Mouse (Mus musculus) skeletal muscle tissue, postnatal 0 days (tissue): Measurements from ENCODE around the gene Tmem123. TPM values are rescaled to one million over a fixed set of nuclear protein-coding genes. Genes with fewer than 3 reads are reported as not detected.

ENCODE experiments used
- microRNA-seq, 2 experiments: library from miRNA; unstranded; fragments of <30 nt; microRNA quantifications; one replicate each; pipeline ENCODE4; 2016
- polyA plus RNA-seq: library from polyadenylated mRNA; unstranded; fragments of >200 nt; fragmentation: Nextera tagmentation; extraction: Ambion mirVana; gene quantifications from 2 replicates; pipeline ENCODE4 v1.2.1, GENCODE M21; 2015

The Tmem123 gene
- 57.7 and 62.2 TPM in 2 replicates for polyA plus RNA-seq

DNA sequence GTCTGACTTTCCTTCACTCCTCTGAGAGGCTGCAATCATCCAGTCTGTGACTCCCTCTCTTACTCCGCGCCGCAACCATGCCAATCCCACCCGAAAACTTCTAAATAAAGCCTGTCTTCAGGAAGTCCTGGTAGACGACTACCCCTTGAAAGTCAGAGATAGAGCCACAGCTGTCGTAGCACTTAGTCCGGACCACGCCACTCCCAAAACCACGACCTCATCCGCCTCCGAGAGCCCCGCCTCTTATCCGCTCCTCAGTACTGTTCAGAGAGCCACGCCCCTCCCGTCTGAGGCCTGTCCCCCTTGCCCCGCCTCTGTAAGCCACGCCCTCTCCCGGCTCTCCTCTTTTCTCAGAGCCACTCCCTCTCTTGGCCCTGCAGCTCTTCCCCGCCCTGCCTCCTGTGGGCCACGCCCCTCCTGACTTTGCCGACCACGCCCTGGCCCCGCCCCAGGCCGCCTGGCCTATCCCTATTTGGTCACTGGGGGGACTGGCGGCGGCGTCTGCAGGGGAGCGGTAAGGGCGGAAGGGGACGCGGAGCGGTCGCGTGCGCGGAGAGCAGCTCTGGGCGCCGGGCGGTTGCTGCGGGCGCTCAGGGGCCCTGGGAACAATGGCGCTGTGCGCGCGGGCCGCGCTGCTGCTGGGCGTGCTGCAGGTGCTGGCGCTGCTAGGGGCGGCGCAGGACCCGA, at the start of gene Tmem123:
Tmem123 (plus strand) TSS at position 428 of the 687 bp plus-strand sequence.

DNA sequence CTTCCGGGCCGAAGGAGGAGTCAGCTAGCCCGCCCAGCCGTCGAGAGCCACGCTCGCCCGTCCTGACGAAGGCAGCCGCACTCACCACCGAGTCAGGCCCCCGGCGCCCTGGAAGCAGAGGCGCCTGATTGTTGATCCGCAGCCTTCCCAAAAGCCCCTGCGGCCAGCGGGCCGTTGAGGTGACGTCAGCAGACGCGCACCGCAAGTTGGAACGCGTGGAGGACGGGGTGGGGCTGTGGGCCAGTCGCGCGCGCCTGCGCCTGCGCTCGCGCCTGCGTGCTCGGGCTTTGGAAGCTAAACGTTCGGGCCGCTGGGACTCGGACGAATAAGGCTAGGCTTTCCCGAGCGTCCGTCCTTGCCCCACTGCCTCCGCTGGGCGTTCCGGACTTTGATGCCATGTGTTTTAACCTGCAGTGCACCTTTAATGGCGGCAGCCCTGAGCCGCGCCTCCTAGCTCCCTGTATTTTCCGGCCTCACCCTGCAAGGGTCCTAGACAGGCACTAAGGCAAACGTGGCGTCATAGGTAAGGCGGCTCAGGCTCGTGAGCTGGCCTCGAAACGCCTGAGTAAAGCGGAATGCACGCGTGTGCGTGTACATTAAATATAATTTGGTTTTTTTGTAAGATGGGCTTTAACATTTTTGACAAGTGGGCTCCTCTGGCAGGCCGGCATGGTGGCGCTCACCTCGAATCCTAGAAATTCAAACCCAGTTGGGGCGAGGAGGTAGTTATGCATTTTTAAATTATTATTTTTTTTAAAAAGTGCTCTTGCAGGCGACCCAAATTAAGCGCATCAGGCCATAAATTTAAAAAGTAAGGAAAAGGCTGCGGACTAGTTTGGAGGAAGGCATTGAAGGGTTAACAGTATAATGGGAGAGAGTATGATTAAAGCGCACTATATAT, 73.3 kb downstream of the Tmem123 start, which contains the start of gene Birc2:
Birc2 (minus strand) TSS at position 160 of the 901 bp plus-strand sequence.

Small RNA genes lying within 50 kb of the gene (microRNA-seq; reads per million reads assigned to microRNA genes)
- 2.5 to 3.9 reads per million in 2 experiments for gene Mir5618

Other genes starting within 250 kb of the Tmem123 start
- gene Mmp8, start 205.6 kb upstream of the Tmem123 start, polyA plus RNA-seq, result 0.54 and 0.72 TPM in 2 replicates
- gene Mmp27, start 192.6 kb upstream of the Tmem123 start, polyA plus RNA-seq, result 0.08 and 0.33 TPM in 2 replicates
- not detected in 2 replicates for gene Mmp20, start 135.8 kb upstream of the Tmem123 start, polyA plus RNA-seq
- not detected in 2 replicates for gene Mmp7, start 72.0 kb upstream of the Tmem123 start, polyA plus RNA-seq
- 19.5 and 22.7 TPM in 2 replicates for gene Birc2, start 73.0 kb downstream of the Tmem123 start, polyA plus RNA-seq
- gene Birc3, start 109.1 kb downstream of the Tmem123 start, polyA plus RNA-seq, result 6.9 and 7.8 TPM in 2 replicates
- gene Yap1, start 240.6 kb downstream of the Tmem123 start, polyA plus RNA-seq, result 21.4 and 22.3 TPM in 2 replicates